Mouse (Mus musculus) cerebral cortex, adult 2 months (tissue): ENCODE data around the gene Aatk.

Experiments
- WGBS: fragments of 180-500 bp; shearing (Covaris S2); methylation state at CpG from one replicate; pipeline ENCODE4 v1.1.7; 2018; 5-methylcytosine and 5-hydroxymethylcytosine counted together

Gene Aatk

DNA sequence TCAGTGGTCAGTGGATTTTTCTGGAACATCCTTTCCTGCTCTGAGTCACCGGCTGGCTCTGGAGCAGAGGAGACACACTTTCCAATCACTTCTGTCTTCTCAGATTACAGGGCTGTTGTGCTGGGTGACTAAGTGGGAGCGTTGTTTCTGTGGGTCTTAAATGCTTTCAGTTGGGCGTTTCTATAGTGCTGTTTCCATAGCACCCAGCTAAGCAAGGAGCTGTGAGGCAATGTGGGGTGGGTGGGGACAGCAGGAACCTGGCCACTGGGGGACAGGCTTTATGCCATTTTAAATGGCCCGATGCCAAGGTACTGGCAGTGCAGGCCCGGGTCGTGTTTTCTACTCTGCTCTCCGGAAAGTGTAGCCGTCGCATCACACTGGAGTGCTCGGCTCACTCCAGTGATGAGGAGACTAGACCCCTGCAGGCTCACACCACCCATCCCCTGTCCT is 57.8 kb downstream of the Aatk start:
- WGBS = 22% methylated on average over 10 of the region's 10 CpGs

GRCm38 (mm10) chr11:119988391-119988790 is 58.6 kb downstream of the Aatk start:
- WGBS = 62% methylated on average over 7 of the region's 7 CpGs

DNA sequence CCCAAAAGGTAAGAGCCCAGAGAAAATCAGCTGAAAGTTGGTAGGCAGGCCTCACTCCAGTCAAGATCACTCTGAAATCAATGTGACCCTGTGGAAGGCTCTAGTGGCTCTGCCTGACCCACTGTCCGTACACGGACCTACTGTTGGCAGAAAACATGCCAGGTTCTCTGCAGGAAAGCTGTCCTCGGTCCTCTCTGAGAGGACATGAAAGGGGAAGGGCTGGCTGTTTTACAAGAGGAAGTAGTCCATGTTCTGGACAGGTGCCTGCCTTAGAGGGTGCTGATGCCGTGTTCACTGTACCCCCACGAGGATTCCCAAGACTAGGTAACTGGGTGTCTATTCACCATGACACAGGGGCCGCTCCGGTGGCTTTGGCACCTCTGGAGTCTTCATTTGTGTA is 59.1 kb downstream of the Aatk start:
- WGBS = 43% methylated on average over 7 of the region's 7 CpGs

DNA sequence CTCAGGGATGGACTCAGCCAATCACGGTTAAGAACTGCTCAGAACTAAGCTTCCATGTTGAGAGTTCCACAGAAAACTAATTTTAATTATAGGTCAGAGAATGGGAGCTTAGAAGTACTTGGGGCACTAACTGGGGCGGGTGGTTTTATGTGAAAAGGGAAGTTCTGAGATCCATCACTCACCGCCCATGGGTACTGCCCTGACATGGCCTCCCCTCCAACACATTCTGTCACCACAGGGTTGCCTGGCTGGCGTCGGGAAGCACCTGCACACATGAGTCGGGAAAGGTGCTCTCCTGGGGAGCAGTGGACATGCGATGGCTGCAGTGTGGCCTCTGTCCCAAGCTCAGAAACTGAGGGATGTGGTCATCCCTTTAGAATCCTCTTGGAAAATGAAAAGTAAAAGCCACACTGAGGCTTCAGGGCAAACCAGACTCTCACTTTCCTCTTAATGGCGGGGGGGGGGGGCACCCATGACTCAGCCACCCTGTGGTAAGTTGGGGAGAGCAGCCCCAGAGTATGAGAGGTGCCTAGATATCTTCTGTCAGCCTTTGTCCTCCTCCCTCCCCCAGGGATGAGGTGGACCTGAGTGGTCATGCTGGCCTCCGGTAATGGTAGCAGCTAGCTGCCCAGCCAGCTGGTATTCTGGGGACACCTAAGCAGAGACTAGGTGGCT is 60.1 kb downstream of the Aatk start:
- 84% methylated on average over 9 of the region's 9 CpGs for WGBS

- WGBS = 32% methylated on average over 2 of the region's 2 CpGs
These were observed 63.8 kb downstream of the Aatk start for GRCm38 (mm10) chr11:119983151-119983550.

DNA sequence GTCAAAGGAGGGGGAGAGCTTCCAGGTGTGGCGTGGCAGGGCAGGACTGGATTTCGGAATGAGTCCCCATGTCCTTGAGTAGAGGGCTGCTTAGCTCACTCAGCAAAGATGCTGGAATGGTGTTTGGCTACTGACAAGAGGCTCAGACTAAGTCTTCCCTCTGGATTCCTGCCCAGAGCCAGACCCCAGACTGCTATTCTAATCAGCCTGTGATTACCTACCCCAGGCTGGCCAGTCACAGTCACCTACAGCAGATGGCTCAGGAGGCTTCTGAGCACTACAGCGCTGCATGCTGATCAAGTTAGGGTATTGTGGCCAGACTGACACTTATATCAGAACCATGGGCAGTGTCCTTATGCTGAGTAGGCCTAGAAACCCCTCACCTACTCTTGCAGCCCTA is 64.7 kb downstream of the Aatk start:
- 90% methylated on average over 3 of the region's 3 CpGs for WGBS

DNA sequence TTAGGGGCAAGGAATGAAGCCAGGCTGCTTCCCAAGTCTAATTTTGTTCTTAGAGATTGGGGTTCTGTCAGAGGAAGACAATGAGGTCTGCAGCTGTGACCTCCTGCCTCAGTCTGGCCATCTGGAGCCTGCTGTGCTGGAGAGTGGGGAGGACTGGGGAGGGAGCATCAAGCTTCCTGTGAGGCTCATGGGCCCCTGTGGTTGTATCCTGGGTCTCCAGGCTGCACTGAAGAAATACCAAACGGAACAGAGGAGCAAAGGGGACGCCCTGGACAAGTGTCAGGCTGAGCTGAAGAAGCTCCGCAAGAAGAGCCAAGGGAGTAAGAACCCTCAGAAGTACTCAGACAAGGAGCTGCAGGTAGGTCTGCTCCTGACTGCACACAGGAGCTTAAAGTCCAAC is 65.2 kb downstream of the Aatk start:
- WGBS = 81% methylated on average over 3 of the region's 3 CpGs

GRCm38 (mm10) chr11:119979596-119980385 is 67.2 kb downstream of the Aatk start:
- 68% methylated on average over 10 of the region's 10 CpGs for WGBS

GRCm38 (mm10) chr11:119978701-119979100 is 68.3 kb downstream of the Aatk start:
- WGBS = 97% methylated on average over 4 of the region's 4 CpGs

GRCm38 (mm10) chr11:119975739-119976501 is 71.0 kb downstream of the Aatk start:
- 70% methylated on average over 8 of the region's 8 CpGs for WGBS

DNA sequence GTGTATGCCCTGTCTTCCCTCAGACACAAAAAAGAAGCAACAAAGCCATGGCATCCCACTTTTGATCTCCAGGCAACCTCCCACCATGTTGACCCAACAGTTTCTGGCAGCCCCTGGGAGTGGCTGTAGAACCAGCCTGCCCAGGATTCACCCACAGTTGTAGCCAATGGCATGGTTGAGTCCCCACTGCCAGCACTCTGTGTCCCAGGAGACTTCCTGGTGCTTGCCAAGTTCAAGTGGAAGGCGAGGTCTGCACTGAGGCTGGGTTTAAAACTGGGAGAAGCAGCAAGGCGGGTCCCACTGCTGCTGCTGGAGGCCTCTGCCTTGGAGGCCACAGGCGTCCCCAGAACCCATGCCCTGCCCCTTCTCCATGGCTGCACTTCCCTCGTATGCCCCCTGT is 73.2 kb downstream of the Aatk start:
- 86% methylated on average over 4 of the region's 4 CpGs for WGBS

- 41% methylated on average over 12 of the region's 12 CpGs for WGBS
These were observed 76.7 kb downstream of the Aatk start for GRCm38 (mm10) chr11:119970021-119970851.

DNA sequence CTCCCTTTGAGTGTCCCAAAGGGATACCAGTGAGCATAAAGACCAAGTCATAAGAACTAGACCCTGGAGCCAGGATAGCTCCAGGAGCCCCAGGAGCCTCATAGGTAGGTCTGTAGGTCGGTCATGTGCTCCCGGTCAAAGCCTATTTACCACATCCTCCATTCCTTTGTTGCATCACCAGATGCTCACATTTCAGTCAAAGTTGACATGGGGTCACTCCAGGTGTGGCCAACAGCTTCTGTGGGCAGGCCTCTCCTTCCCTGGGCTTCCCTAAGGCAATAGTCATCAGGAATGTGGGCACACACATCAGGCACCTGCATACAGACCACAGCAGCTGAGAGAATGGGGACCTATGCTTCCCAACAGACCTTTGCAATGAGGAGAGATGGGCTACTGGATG is 79.1 kb downstream of the Aatk start:
- 94% methylated on average over 2 of the region's 2 CpGs for WGBS

- 80% methylated on average over 8 of the region's 8 CpGs for WGBS
These were observed 79.6 kb downstream of the Aatk start for GRCm38 (mm10) chr11:119967401-119967800.

GRCm38 (mm10) chr11:119966294-119966693 is 80.7 kb downstream of the Aatk start:
- 84% methylated on average over 6 of the region's 6 CpGs for WGBS

GRCm38 (mm10) chr11:119965053-119965452 is 81.9 kb downstream of the Aatk start:
- WGBS = 17% methylated on average over 9 of the region's 9 CpGs

DNA sequence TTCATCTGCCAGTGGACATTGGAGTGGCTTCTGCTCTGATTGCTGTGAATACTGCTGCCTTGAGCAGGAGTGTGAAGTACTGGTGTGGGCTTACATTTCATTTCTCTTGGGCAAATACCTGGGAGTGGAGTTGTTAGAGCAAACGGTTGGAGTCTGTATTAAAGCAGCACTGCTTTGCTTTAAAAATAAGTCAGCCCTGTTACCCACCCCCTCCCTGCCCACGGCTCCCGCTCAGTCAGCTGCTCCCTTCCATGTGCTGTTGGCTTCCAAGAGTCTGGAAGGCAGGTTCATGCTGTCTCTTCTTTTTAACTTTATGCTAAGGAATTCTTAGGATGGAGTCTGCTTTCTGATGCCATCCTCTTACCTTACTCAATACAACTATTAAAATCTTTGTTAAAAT is 85.5 kb downstream of the Aatk start:
- WGBS = 42% methylated on average over 3 of the region's 3 CpGs

- WGBS = 54% methylated on average over 6 of the region's 6 CpGs
These were observed 86.3 kb downstream of the Aatk start for GRCm38 (mm10) chr11:119960671-119961070.

- WGBS = 36% methylated on average over 4 of the region's 4 CpGs
These were observed 87.3 kb downstream of the Aatk start for GRCm38 (mm10) chr11:119959714-119960113.

DNA sequence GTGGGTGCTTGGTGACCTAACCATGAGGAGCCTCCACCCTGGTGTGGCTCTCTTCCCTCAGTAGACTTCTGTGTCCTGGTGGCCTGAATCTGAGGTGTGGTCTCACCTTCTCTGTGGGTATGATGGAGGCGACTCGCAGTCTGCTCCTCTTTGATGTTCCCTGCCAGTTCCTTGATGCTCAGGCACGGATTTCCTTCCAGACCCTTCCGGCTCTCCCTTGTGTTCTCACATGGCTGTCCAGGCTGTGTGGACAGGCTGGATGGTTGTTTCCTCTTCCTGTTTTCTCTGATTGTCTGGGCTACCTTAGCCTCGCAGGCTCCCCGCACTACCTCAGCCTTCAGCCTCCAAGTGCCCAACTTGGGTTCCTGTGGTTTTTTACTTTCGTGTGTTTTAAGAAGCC is 88.1 kb downstream of the Aatk start:
- 48% methylated on average over 7 of the region's 7 CpGs for WGBS
